Mouse (Mus musculus): ENCODE measurements around the gene Aldoc. TPM values are rescaled to one million over a fixed set of nuclear protein-coding genes. Genes with fewer than 3 reads are reported as not detected.

Gene Aldoc
- polyA plus RNA-seq, 1 experiment, result 1,301 TPM

- peak in 1 of 2 experiments; percentile 48 for DNase-seq (ENCODE audit: extremely low spot score in 1 of 2, low spot score in 1 of 2)
These were observed 35.7 kb downstream of the Aldoc start for GRCm38 (mm10) chr11:78358330-78359007.

- DNase-seq (ENCODE audit: extremely low spot score in 1 of 2, low spot score in 1 of 2), result peak in 1 of 2 experiments; percentile 84
These were observed 37.5 kb downstream of the Aldoc start for GRCm38 (mm10) chr11:78360125-78360788.

- no peak for DNase-seq (ENCODE audit: extremely low spot score in 1 of 2, low spot score in 1 of 2)
These were observed 38.0 kb downstream of the Aldoc start for GRCm38 (mm10) chr11:78360789-78361131.

- no peak for DNase-seq (ENCODE audit: extremely low spot score in 1 of 2, low spot score in 1 of 2)
These were observed 40.7 kb downstream of the Aldoc start for GRCm38 (mm10) chr11:78363309-78364007.

- no peak for DNase-seq (ENCODE audit: extremely low spot score in 1 of 2, low spot score in 1 of 2)
These were observed 41.3 kb downstream of the Aldoc start for GRCm38 (mm10) chr11:78364103-78364502.

GRCm38 (mm10) chr11:78367456-78368225, 44.9 kb downstream of the Aldoc start:
- no peak for DNase-seq (ENCODE audit: extremely low spot score in 1 of 2, low spot score in 1 of 2)

- no peak for DNase-seq (ENCODE audit: extremely low spot score in 1 of 2, low spot score in 1 of 2)
These were observed 47.6 kb downstream of the Aldoc start for GRCm38 (mm10) chr11:78370389-78370788.

GRCm38 (mm10) chr11:78371711-78372110, 48.9 kb downstream of the Aldoc start:
- no peak for DNase-seq (ENCODE audit: extremely low spot score in 1 of 2, low spot score in 1 of 2)

- DNase-seq (ENCODE audit: extremely low spot score in 1 of 2, low spot score in 1 of 2), result no peak
These were observed 49.4 kb downstream of the Aldoc start for GRCm38 (mm10) chr11:78372166-78372565.

GRCm38 (mm10) chr11:78372610-78373009, 49.8 kb downstream of the Aldoc start:
- DNase-seq (ENCODE audit: extremely low spot score in 1 of 2, low spot score in 1 of 2), result no peak

GRCm38 (mm10) chr11:78374147-78374546, 51.4 kb downstream of the Aldoc start:
- DNase-seq (ENCODE audit: extremely low spot score in 1 of 2, low spot score in 1 of 2), result no peak

Other genes with a start within 250 kb of the Aldoc start
- 26.7 and 28.4 TPM in 2 replicates for gene Eral1, start 242.6 kb upstream of the Aldoc start, polyA plus RNA-seq (2012; rRNA removed)
- gene Fam222b, start 228.3 kb upstream of the Aldoc start, polyA plus RNA-seq (2012; rRNA removed), result 22.9 and 27.1 TPM in 2 replicates
- gene Traf4, start 157.4 kb upstream of the Aldoc start, polyA plus RNA-seq (2012; rRNA removed), result 21.3 and 22.0 TPM in 2 replicates
- 5.7 and 7.1 TPM in 2 replicates for gene Nek8, start 146.3 kb upstream of the Aldoc start, polyA plus RNA-seq (2012; rRNA removed)
- 74.4 and 74.7 TPM in 2 replicates for gene Tlcd1, start 146.3 kb upstream of the Aldoc start, polyA plus RNA-seq (2012; rRNA removed)
- gene Rpl23a, start 139.4 kb upstream of the Aldoc start, polyA plus RNA-seq (2012; rRNA removed), result 1,050 and 1,099 TPM in 2 replicates
- gene Rab34, start 134.5 kb upstream of the Aldoc start, polyA plus RNA-seq (2012; rRNA removed), result 62.3 and 68.1 TPM in 2 replicates
- gene Proca1, start 129.6 kb upstream of the Aldoc start, polyA plus RNA-seq (2012; rRNA removed), result 6.9 and 7.8 TPM in 2 replicates
- gene Sdf2, start 77.2 kb upstream of the Aldoc start, polyA plus RNA-seq (2012; rRNA removed), result 107 and 124 TPM in 2 replicates
- gene Supt6, start 77.0 kb upstream of the Aldoc start, polyA plus RNA-seq (2012; rRNA removed), result 45.4 and 48.7 TPM in 2 replicates
- 119 and 129 TPM in 2 replicates for gene 2610507B11Rik, start 61.2 kb upstream of the Aldoc start, polyA plus RNA-seq (2012; rRNA removed)
- gene BC030499, start 32.1 kb upstream of the Aldoc start, polyA plus RNA-seq (2012; rRNA removed), result 15.2 and 18.6 TPM in 2 replicates
- 14.7 and 16.8 TPM in 2 replicates for gene Spag5, start 21.4 kb upstream of the Aldoc start, polyA plus RNA-seq (2012; rRNA removed)
- 60.4 and 65.7 TPM in 2 replicates for gene Pigs, start 5.4 kb downstream of the Aldoc start, polyA plus RNA-seq (2012; rRNA removed)
- 69.3 and 73.8 TPM in 2 replicates for gene Unc119, start 20.5 kb downstream of the Aldoc start, polyA plus RNA-seq (2012; rRNA removed)
- gene Foxn1, start 63.6 kb downstream of the Aldoc start, polyA plus RNA-seq (2012; rRNA removed), result not detected in 2 replicates
- not detected in 2 replicates for gene Slc13a2, start 99.2 kb downstream of the Aldoc start, polyA plus RNA-seq (2012; rRNA removed)
- 14.1 and 14.4 TPM in 2 replicates for gene Slc46a1, start 142.7 kb downstream of the Aldoc start, polyA plus RNA-seq (2012; rRNA removed)
- 28.6 and 29.2 TPM in 2 replicates for gene Sarm1, start 174.8 kb downstream of the Aldoc start, polyA plus RNA-seq (2012; rRNA removed)
- 181 and 199 TPM in 2 replicates for gene Vtn, start 176.1 kb downstream of the Aldoc start, polyA plus RNA-seq (2012; rRNA removed)
- 3.0 and 3.6 TPM in 2 replicates for gene Sebox, start 180.5 kb downstream of the Aldoc start, polyA plus RNA-seq (2012; rRNA removed)
- 51.4 and 56.6 TPM in 2 replicates for gene Tmem199, start 189.2 kb downstream of the Aldoc start, polyA plus RNA-seq (2012; rRNA removed)
- gene Poldip2, start 189.2 kb downstream of the Aldoc start, polyA plus RNA-seq (2012; rRNA removed), result 107 and 115 TPM in 2 replicates
- 34.2 and 36.1 TPM in 2 replicates for gene Tnfaip1, start 213.4 kb downstream of the Aldoc start, polyA plus RNA-seq (2012; rRNA removed)
- 103 and 105 TPM in 2 replicates for gene Ift20, start 213.4 kb downstream of the Aldoc start, polyA plus RNA-seq (2012; rRNA removed)
- gene Tmem97, start 227.8 kb downstream of the Aldoc start, polyA plus RNA-seq (2012; rRNA removed), result 14.1 and 18.7 TPM in 2 replicates